Mouse (Mus musculus): Measurements from ENCODE around the gene Enox1. TPM values are rescaled to one million over a fixed set of nuclear protein-coding genes. Genes with fewer than 3 reads are reported as not detected.

Gene Enox1
- polyA plus RNA-seq, 2 experiments, result 13.5 to 15.6 TPM

GRCm38 (mm10) chr14:77558910-77559309, 402.3 kb downstream of the Enox1 start:
- no peak overlapping the region for H3K4me3 ChIP-seq (replicated peaks; ENCODE audit: low read length)
- no peak overlapping the region for H3K27ac ChIP-seq (replicated peaks; ENCODE audit: low read depth, low read length)
- no peak overlapping the region for H3K4me2 ChIP-seq (replicated peaks; ENCODE audit: low read depth, low read length, severe bottlenecking)
- no peaks in the 10 kb centered on the region for H3K4me1 ChIP-seq (ENCODE audit: control insufficient read depth, insufficient read depth, low read length)
- no peaks in the 10 kb centered on the region for H3K9me3 ChIP-seq (ENCODE audit: control insufficient read depth, low read length)
- 96% methylated on average over 3 of the region's 3 CpGs for WGBS
- no peak overlapping the region for H3K9ac ChIP-seq (ENCODE audit: low read depth, low read length, severe bottlenecking)
- DNase-seq (ENCODE audit: low spot score), result no peak
- no peak for TF ChIP-seq POLR2A (IDR thresholded peaks at IDR 0.05; ENCODE audit: borderline replicate concordance, extremely low read depth, insufficient read depth, insufficient read length)
- no peak for ATAC-seq (ENCODE audit: low FRiP score, low read depth)
- H3K27me3 ChIP-seq (ENCODE audit: control insufficient read depth, insufficient read depth, low read length), result no peaks in the 10 kb centered on the region
- no peaks in the 10 kb centered on the region for H3K36me3 ChIP-seq (ENCODE audit: control insufficient read depth, insufficient read depth, low read length)

GRCm38 (mm10) chr14:77559792-77560191, 403.2 kb downstream of the Enox1 start:
- Histone ChIP-seq H3K4me2 (replicated peaks; ENCODE audit: low read depth, low read length, severe bottlenecking) (no peak overlapping the region), H3K4me3 (replicated peaks; ENCODE audit: low read length) (no peak overlapping the region), H3K27ac (replicated peaks; ENCODE audit: low read depth, low read length) (no peak overlapping the region), H3K9ac (ENCODE audit: low read depth, low read length, severe bottlenecking) (no peak overlapping the region), H3K9me3 (ENCODE audit: control insufficient read depth, low read length) (no peaks in the 10 kb centered on the region), H3K27me3 (ENCODE audit: control insufficient read depth, insufficient read depth, low read length) (no peaks in the 10 kb centered on the region), H3K4me1 (ENCODE audit: control insufficient read depth, insufficient read depth, low read length) (no peaks in the 10 kb centered on the region), H3K36me3 (ENCODE audit: control insufficient read depth, insufficient read depth, low read length) (no peaks in the 10 kb centered on the region)
- ATAC-seq (ENCODE audit: low FRiP score, low read depth) (no peak), DNase-seq (ENCODE audit: low spot score) (no peak)
- no peak for TF ChIP-seq POLR2A (IDR thresholded peaks at IDR 0.05; ENCODE audit: borderline replicate concordance, extremely low read depth, insufficient read depth, insufficient read length)
- 85% methylated on average over 5 of the region's 5 CpGs for WGBS

- WGBS, result 46% methylated on average over 6 of the region's 6 CpGs
- peak; percentile 83 for ATAC-seq (ENCODE audit: low FRiP score, low read depth)
- Histone ChIP-seq H3K9me3 (ENCODE audit: control insufficient read depth, low read length) (no peaks in the 10 kb centered on the region), H3K36me3 (ENCODE audit: control insufficient read depth, insufficient read depth, low read length) (no peaks in the 10 kb centered on the region), H3K4me3 (replicated peaks; ENCODE audit: low read length) (no peak overlapping the region), H3K4me1 (ENCODE audit: control insufficient read depth, insufficient read depth, low read length) (no peaks in the 10 kb centered on the region), H3K27ac (replicated peaks; ENCODE audit: low read depth, low read length) (no peak overlapping the region), H3K9ac (ENCODE audit: low read depth, low read length, severe bottlenecking) (no peak overlapping the region), H3K4me2 (replicated peaks; ENCODE audit: low read depth, low read length, severe bottlenecking) (no peak overlapping the region), H3K27me3 (ENCODE audit: control insufficient read depth, insufficient read depth, low read length) (no peaks in the 10 kb centered on the region)
- peak; percentile 39 for DNase-seq (ENCODE audit: low spot score)
- TF ChIP-seq POLR2A (IDR thresholded peaks at IDR 0.05; ENCODE audit: borderline replicate concordance, extremely low read depth, insufficient read depth, insufficient read length), result no peak
These were observed 405.4 kb downstream of the Enox1 start for GRCm38 (mm10) chr14:77561808-77562583.

- WGBS, result 59% methylated on average over 5 of the region's 5 CpGs
These were observed 407.4 kb downstream of the Enox1 start for GRCm38 (mm10) chr14:77563922-77564321.

GRCm38 (mm10) chr14:77567120-77567519, 410.6 kb downstream of the Enox1 start:
- TF ChIP-seq POLR2A (IDR thresholded peaks at IDR 0.05; ENCODE audit: borderline replicate concordance, extremely low read depth, insufficient read depth, insufficient read length), result no peak
- H3K27me3 ChIP-seq (ENCODE audit: control insufficient read depth, insufficient read depth, low read length), result no peaks in the 10 kb centered on the region

More at GRCm38 (mm10) chr14:77563922-77564321, 407.4 kb downstream of the Enox1 start:
- no peaks in the 10 kb centered on the region for H3K36me3 ChIP-seq (ENCODE audit: control insufficient read depth, insufficient read depth, low read length)
- DNase-seq (ENCODE audit: low spot score), result no peak
- no peaks in the 10 kb centered on the region for H3K27me3 ChIP-seq (ENCODE audit: control insufficient read depth, insufficient read depth, low read length)
- H3K9ac ChIP-seq (ENCODE audit: low read depth, low read length, severe bottlenecking), result no peak overlapping the region
- 0 out of 2 replicates have a peak, but pooled peaks cover 4% of the 10 kb centered on the region for H3K9me3 ChIP-seq (ENCODE audit: control insufficient read depth, low read length)
- ATAC-seq (ENCODE audit: low FRiP score, low read depth), result no peak
- no peak for TF ChIP-seq POLR2A (IDR thresholded peaks at IDR 0.05; ENCODE audit: borderline replicate concordance, extremely low read depth, insufficient read depth, insufficient read length)
- H3K4me1 ChIP-seq (ENCODE audit: control insufficient read depth, insufficient read depth, low read length), result no peaks in the 10 kb centered on the region
- no peak overlapping the region for H3K4me2 ChIP-seq (replicated peaks; ENCODE audit: low read depth, low read length, severe bottlenecking)
- no peak overlapping the region for H3K27ac ChIP-seq (replicated peaks; ENCODE audit: low read depth, low read length)
- H3K4me3 ChIP-seq (replicated peaks; ENCODE audit: low read length), result no peak overlapping the region

More at GRCm38 (mm10) chr14:77567120-77567519, 410.6 kb downstream of the Enox1 start:
- H3K9me3 ChIP-seq (ENCODE audit: control insufficient read depth, low read length), result 0 out of 2 replicates have a peak, but pooled peaks cover 4% of the 10 kb centered on the region
- 75% methylated on average over 2 of the region's 2 CpGs for WGBS
- no peak overlapping the region for H3K4me2 ChIP-seq (replicated peaks; ENCODE audit: low read depth, low read length, severe bottlenecking)
- no peak overlapping the region for H3K9ac ChIP-seq (ENCODE audit: low read depth, low read length, severe bottlenecking)
- ATAC-seq (ENCODE audit: low FRiP score, low read depth) (no peak), DNase-seq (ENCODE audit: low spot score) (no peak)
- H3K4me1 ChIP-seq (ENCODE audit: control insufficient read depth, insufficient read depth, low read length), result no peaks in the 10 kb centered on the region
- no peak overlapping the region for H3K4me3 ChIP-seq (replicated peaks; ENCODE audit: low read length)
- no peak overlapping the region for H3K27ac ChIP-seq (replicated peaks; ENCODE audit: low read depth, low read length)
- H3K36me3 ChIP-seq (ENCODE audit: control insufficient read depth, insufficient read depth, low read length), result no peaks in the 10 kb centered on the region
